Mouse (Mus musculus) kidney, postnatal 0 days (tissue): ENCODE data around the gene Rbm41. TPM values are rescaled to one million over a fixed set of nuclear protein-coding genes. Genes with fewer than 3 reads are reported as not detected.

ENCODE experiments used
- ATAC-seq: fragments of 200-750 bp; cut with Nextera tagmentation; replicated peaks from 2 replicates; pipeline ENCODE4 v1.8.0; 2017; ENCODE audit warnings: low read depth, moderate number of reproducible peaks, moderate TSS enrichment, moderate library complexity; ENCODE audit not compliant: low FRiP score
- DNase-seq: peaks from one replicate; pipeline ENCODE4 v3.0.0-alpha.2; 2016; ENCODE audit warnings: low spot score
- H3K27ac ChIP-seq: fragments of 300-500 bp; sonication (generic); 2 replicates; pipeline ENCODE4 v1.5.1; 2014; ENCODE audit warnings: mild to moderate bottlenecking
- H3K27me3 ChIP-seq: fragments of 300-500 bp; sonication (generic); 2 replicates; pipeline ENCODE4 v1.6.1; 2014; ENCODE audit warnings: low read length, mixed read lengths; ENCODE audit not compliant: insufficient read depth
- H3K36me3 ChIP-seq: fragments of 300-500 bp; sonication (generic); 2 replicates; pipeline ENCODE4 v1.6.1; 2014; ENCODE audit warnings: low read length, mixed read lengths; ENCODE audit not compliant: insufficient read depth
- H3K4me1 ChIP-seq: fragments of 300-500 bp; sonication (generic); replicated peaks from 2 replicates; pipeline ENCODE4 v1.6.1; 2014; ENCODE audit warnings: antibody characterized with exemption, low read length, mixed read lengths; ENCODE audit not compliant: insufficient read depth
- H3K4me2 ChIP-seq: fragments of 300-500 bp; sonication (generic); 2 replicates; pipeline ENCODE4 v1.6.1; 2014; ENCODE audit warnings: mild to moderate bottlenecking, low read length, moderate library complexity, mixed read lengths
- H3K4me3 ChIP-seq: fragments of 300-500 bp; sonication (generic); replicated peaks from 2 replicates; pipeline ENCODE4 v1.5.1; 2014; ENCODE audit warnings: low read depth, low read length
- H3K9ac ChIP-seq: fragments of 300-500 bp; sonication (generic); 2 replicates; pipeline ENCODE4 v1.6.1; 2014; ENCODE audit warnings: low read depth, low read length
- H3K9me3 ChIP-seq: fragments of 300-500 bp; sonication (generic); replicated peaks from 2 replicates; pipeline ENCODE4 v1.6.1; 2016; ENCODE audit warnings: low read length, inconsistent platforms, mixed read lengths
- CTCF ChIP-seq: IDR thresholded peaks from 2 replicates; pipeline ENCODE4 v1.5.1; 2016; ENCODE audit warnings: antibody characterized with exemption, low read depth, mild to moderate bottlenecking, moderate library complexity
- WGBS: fragments of 180-500 bp; shearing (Covaris S2); extraction: QIAGEN DNeasy Blood & Tissue Kit; methylation state at CpG from one replicate; pipeline ENCODE4 v1.1.7; 2014; 5-methylcytosine and 5-hydroxymethylcytosine counted together
- polyA plus RNA-seq: library from polyadenylated mRNA; unstranded; fragments of >200 nt; fragmentation: Nextera tagmentation; extraction: Ambion mirVana; gene quantifications from 2 replicates; pipeline ENCODE4 v1.2.1, GENCODE M21; 2015

The Rbm41 gene
- 2.2 and 3.0 TPM in 2 replicates for polyA plus RNA-seq

GRCm38 (mm10) chrX:139997740-139998690, at the start of gene Rbm41:
Gene Rbm41, minus strand, starts transcription at chrX:139998595.
- DNase-seq (peak; percentile 76), ATAC-seq (peak; percentile 74; the same call in 1 of the 2 replicates)
- Histone ChIP-seq H3K9ac (peak within 1 kb of the TSS; percentile 53), H3K4me1 (no peaks in the 10 kb centered on the region), H3K9me3 (no peaks in the 10 kb centered on the region), H3K36me3 (no peaks in the 10 kb centered on the region), H3K27me3 (no peaks in the 10 kb centered on the region), H3K27ac (peak within 1 kb of the TSS; percentile 62), H3K4me3 (peak within 1 kb of the TSS; percentile 49), H3K4me2 (peak within 1 kb of the TSS; percentile 47)
- 20% methylated on average over 25 of the region's 25 CpGs for WGBS
- no peak for TF ChIP-seq CTCF

GRCm38 (mm10) chrX:139998691-139999065, 283 bp upstream of the Rbm41 start:
- 79% methylated on average over 4 of the region's 4 CpGs for WGBS
- ATAC-seq (no peak), DNase-seq (no peak)
- H3K4me3 ChIP-seq: no peak overlapping the region
- TF ChIP-seq CTCF: no peak
- H3K27me3 ChIP-seq: no peaks in the 10 kb centered on the region
- H3K27ac ChIP-seq: no peak overlapping the region
- no peak overlapping the region for H3K4me2 ChIP-seq
- H3K9ac ChIP-seq: no peak overlapping the region
- no peaks in the 10 kb centered on the region for H3K36me3 ChIP-seq
- H3K9me3 ChIP-seq: no peaks in the 10 kb centered on the region
- no peaks in the 10 kb centered on the region for H3K4me1 ChIP-seq

DNA sequence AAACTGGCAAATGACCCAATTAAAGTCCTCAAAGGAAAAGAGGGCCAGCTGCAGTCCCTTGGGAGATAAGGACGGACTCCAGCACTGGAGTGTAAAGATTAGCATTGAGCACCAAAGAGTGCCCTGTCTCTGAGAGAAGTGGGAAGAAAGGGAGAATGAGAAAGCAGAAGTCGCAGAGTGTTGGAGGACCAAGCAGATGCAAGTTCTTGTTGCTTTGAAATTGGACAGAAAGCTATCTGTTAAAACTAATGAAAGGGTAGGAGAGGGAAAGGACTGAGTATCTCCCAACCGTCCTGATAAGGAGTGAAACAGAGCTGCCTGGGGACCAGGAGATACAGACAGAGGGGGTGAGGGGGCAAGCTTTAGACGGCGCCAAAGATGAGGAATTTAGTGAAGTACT, 16.3 kb downstream of the Rbm41 start:
- no peaks in the 10 kb centered on the region for H3K9me3 ChIP-seq
- WGBS: 84% methylated on average over 5 of the region's 5 CpGs
- no peak for TF ChIP-seq CTCF
- no peaks in the 10 kb centered on the region for H3K27me3 ChIP-seq
- H3K9ac ChIP-seq: no peak overlapping the region
- no peaks in the 10 kb centered on the region for H3K4me1 ChIP-seq
- DNase-seq (no peak), ATAC-seq (no peak)
- H3K36me3 ChIP-seq: no peaks in the 10 kb centered on the region
- H3K4me2 ChIP-seq: no peak overlapping the region
- no peak overlapping the region for H3K4me3 ChIP-seq
- no peak overlapping the region for H3K27ac ChIP-seq

GRCm38 (mm10) chrX:139933507-139933906, 64.9 kb downstream of the Rbm41 start:
- H3K4me1 ChIP-seq: no peaks in the 10 kb centered on the region
- no peaks in the 10 kb centered on the region for H3K9me3 ChIP-seq
- 78% methylated on average over 1 of the region's 1 CpGs for WGBS
- no peak overlapping the region for H3K9ac ChIP-seq
- no peak overlapping the region for H3K4me2 ChIP-seq
- ATAC-seq: no peak
- no peaks in the 10 kb centered on the region for H3K27me3 ChIP-seq
- no peak overlapping the region for H3K4me3 ChIP-seq
- no peak for TF ChIP-seq CTCF
- no peak for DNase-seq
- H3K27ac ChIP-seq: no peak overlapping the region
- no peaks in the 10 kb centered on the region for H3K36me3 ChIP-seq

GRCm38 (mm10) chrX:139932472-139932871, 65.9 kb downstream of the Rbm41 start:
- Histone ChIP-seq H3K36me3 (no peaks in the 10 kb centered on the region), H3K4me3 (no peak overlapping the region), H3K4me1 (no peaks in the 10 kb centered on the region), H3K9ac (no peak overlapping the region), H3K27me3 (no peaks in the 10 kb centered on the region), H3K4me2 (no peak overlapping the region), H3K9me3 (no peaks in the 10 kb centered on the region), H3K27ac (no peak overlapping the region)
- WGBS: 70% methylated on average over 3 of the region's 3 CpGs
- TF ChIP-seq CTCF: peak; percentile 57; the same call in 1 of the 2 replicates
- peak; percentile 11 for DNase-seq
- no peak for ATAC-seq

DNA sequence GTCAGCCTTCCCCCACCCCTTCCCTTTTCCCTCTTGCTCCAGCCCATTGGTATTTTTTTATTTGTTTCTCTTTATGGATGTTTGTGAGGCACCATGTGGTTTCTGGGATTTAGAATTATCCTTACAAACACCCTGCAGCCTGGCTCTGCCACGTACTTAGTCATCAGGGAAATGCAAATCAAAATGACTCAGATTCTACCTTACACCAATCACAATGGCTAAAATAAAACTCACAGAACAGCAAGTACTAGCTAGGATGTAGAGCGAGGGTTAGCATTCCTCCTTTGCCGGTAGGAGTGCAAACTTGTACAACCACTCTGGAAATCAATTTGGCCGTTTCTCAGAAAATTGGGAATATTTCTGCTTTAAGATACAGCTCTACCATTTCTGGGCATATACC, 77.8 kb downstream of the Rbm41 start:
- no peak overlapping the region for H3K27ac ChIP-seq
- no peak overlapping the region for H3K9ac ChIP-seq
- H3K4me1 ChIP-seq: no peaks in the 10 kb centered on the region
- H3K4me3 ChIP-seq: no peak overlapping the region
- H3K4me2 ChIP-seq: no peak overlapping the region
- WGBS: 89% methylated on average over 4 of the region's 4 CpGs
- ATAC-seq (no peak), DNase-seq (no peak)
- no peak for TF ChIP-seq CTCF
- H3K27me3 ChIP-seq: no peaks in the 10 kb centered on the region
- H3K9me3 ChIP-seq: no peaks in the 10 kb centered on the region
- H3K36me3 ChIP-seq: no peaks in the 10 kb centered on the region
